ENCODE assay signal across 13 mouse cellular contexts in genomic region chr13:3725803-3726202, GRCm38 (mm10).
DNase-seq lines count a peak whose midpoint lies in the region; ATAC-seq and TF ChIP-seq lines count a peak whose summit lies in the region.
"Had no signal": no experiment of that assay in that cellular context is flagged by ENCODE, and none has a peak within 500 bp of the region (broad histone marks: within the 10 kb centered on the region; RNA-seq: fewer than 3 reads in every experiment).

No protein-coding gene starts in this region.

- H3K4me2 ChIP-seq in heart, embryonic 12.5 days: no peak overlapping the region
- H3K4me2 ChIP-seq in heart, embryonic 11.5 days: no peak overlapping the region
- H3K4me2 ChIP-seq in lung, postnatal 0 days (replicated peaks; ENCODE audit: low read depth, low read length): no peak overlapping the region
- H3K4me2 ChIP-seq in heart, postnatal 0 days (ENCODE audit: low read depth, low read length): no peak overlapping the region
- H3K4me2 ChIP-seq in stomach, embryonic 15.5 days: no peak overlapping the region

- H3K9me3 ChIP-seq in heart, embryonic 12.5 days (replicated peaks): peaks cover 8% of the 10 kb centered on the region
- H3K9me3 ChIP-seq in heart, embryonic 11.5 days (replicated peaks; ENCODE audit: control insufficient read depth, low read length): no peaks in the 10 kb centered on the region
- H3K9me3 ChIP-seq in lung, postnatal 0 days (ENCODE audit: low read length): no peaks in the 10 kb centered on the region
- H3K9me3 ChIP-seq in heart, postnatal 0 days (replicated peaks; ENCODE audit: control insufficient read depth, low read length): no peaks in the 10 kb centered on the region
- H3K9me3 ChIP-seq in stomach, embryonic 15.5 days: no peaks in the 10 kb centered on the region
- H3K9me3 ChIP-seq: megakaryocyte, embryonic 14.5 days had no signal

- H3K9ac ChIP-seq in heart, embryonic 12.5 days: no peak overlapping the region
- no peak overlapping the region for H3K9ac ChIP-seq in heart, embryonic 11.5 days (ENCODE audit: low read depth, low read length)
- H3K9ac ChIP-seq in lung, postnatal 0 days (replicated peaks; ENCODE audit: low read depth): no peak overlapping the region
- no peak overlapping the region for H3K9ac ChIP-seq in heart, postnatal 0 days (replicated peaks; ENCODE audit: low read depth, low read length)
- H3K9ac ChIP-seq in stomach, embryonic 15.5 days: no peak overlapping the region
- H3K9ac ChIP-seq: forebrain, postnatal 0 days; liver, postnatal 0 days had no signal

- TF ChIP-seq CTCF in lung, postnatal 0 days (IDR thresholded peaks at IDR 0.05): no peak
- no peak for TF ChIP-seq CTCF in heart, postnatal 0 days (IDR thresholded peaks at IDR 0.05; ENCODE audit: low read depth)

- WGBS in heart, embryonic 12.5 days: 70% methylated on average over 3 of the region's 3 CpGs
- 63% methylated on average over 3 of the region's 3 CpGs for WGBS in heart, embryonic 11.5 days (ENCODE audit: insufficient replicate concordance)
- 59% methylated on average over 3 of the region's 3 CpGs for WGBS in lung, postnatal 0 days
- WGBS in heart, postnatal 0 days: 57% methylated on average over 3 of the region's 3 CpGs
- WGBS in stomach, embryonic 15.5 days: 68% methylated on average over 3 of the region's 3 CpGs

- no peaks in the 10 kb centered on the region for H3K36me3 ChIP-seq in heart, embryonic 12.5 days
- no peaks in the 10 kb centered on the region for H3K36me3 ChIP-seq in heart, embryonic 11.5 days (ENCODE audit: control insufficient read depth, insufficient read depth, low read length)
- no peaks in the 10 kb centered on the region for H3K36me3 ChIP-seq in lung, postnatal 0 days (ENCODE audit: insufficient read depth, low read length)
- no peaks in the 10 kb centered on the region for H3K36me3 ChIP-seq in heart, postnatal 0 days (replicated peaks; ENCODE audit: control insufficient read depth, insufficient read depth, low read length)
- no peaks in the 10 kb centered on the region for H3K36me3 ChIP-seq in stomach, embryonic 15.5 days

- ATAC-seq in heart, embryonic 12.5 days (ENCODE audit: insufficient number of reproducible peaks, low FRiP score): no peak
- ATAC-seq in heart, embryonic 11.5 days (replicated peaks; ENCODE audit: insufficient number of reproducible peaks, low FRiP score, low TSS enrichment): no peak
- ATAC-seq in lung, postnatal 0 days: no peak
- no peak for ATAC-seq in heart, postnatal 0 days (ENCODE audit: insufficient read depth, low read depth)
- ATAC-seq in stomach, embryonic 15.5 days (ENCODE audit: insufficient read depth, low FRiP score, low read depth): no peak
- ATAC-seq: liver, postnatal 0 days had no signal

- H3K4me1 ChIP-seq in heart, embryonic 12.5 days (replicated peaks): peaks cover 21% of the 10 kb centered on the region
- H3K4me1 ChIP-seq in heart, embryonic 11.5 days (ENCODE audit: control insufficient read depth, insufficient read depth, low read length): peaks cover 10% of the 10 kb centered on the region; the same call in 1 of the 2 replicates
- H3K4me1 ChIP-seq in lung, postnatal 0 days (ENCODE audit: insufficient read depth, low read depth, low read length): peaks cover 9% of the 10 kb centered on the region; the same call in 1 of the 2 replicates
- H3K4me1 ChIP-seq in heart, postnatal 0 days (ENCODE audit: control insufficient read depth, insufficient read depth): peaks cover 13% of the 10 kb centered on the region; the same call in 1 of the 2 replicates
- H3K4me1 ChIP-seq in stomach, embryonic 15.5 days: peaks cover 8% of the 10 kb centered on the region; the same call in 1 of the 2 replicates
- H3K4me1 ChIP-seq: megakaryocyte, embryonic 14.5 days had no signal

- H3K27me3 ChIP-seq in heart, embryonic 12.5 days (replicated peaks): no peaks in the 10 kb centered on the region
- H3K27me3 ChIP-seq in heart, embryonic 11.5 days (ENCODE audit: control insufficient read depth, insufficient read depth, low read length): no peaks in the 10 kb centered on the region
- H3K27me3 ChIP-seq in lung, postnatal 0 days (replicated peaks; ENCODE audit: insufficient read depth, low read length): no peaks in the 10 kb centered on the region
- H3K27me3 ChIP-seq in heart, postnatal 0 days (ENCODE audit: control insufficient read depth, insufficient read depth, low read length): no peaks in the 10 kb centered on the region
- H3K27me3 ChIP-seq in stomach, embryonic 15.5 days (replicated peaks): no peaks in the 10 kb centered on the region

- DNase-seq in lung, postnatal 0 days (ENCODE audit: low spot score): no peak
- DNase-seq in lung, postnatal 36 days: no peak
- no peak for DNase-seq in heart, postnatal 0 days (ENCODE audit: low spot score)
- DNase-seq in urinary bladder, adult 2 months (ENCODE audit: low spot score): no peak
- no peak for DNase-seq in MN1 (ENCODE audit: low spot score)
- DNase-seq: forebrain, postnatal 0 days; liver, postnatal 0 days; right cerebral cortex, postnatal 25 days had no signal

- no peak for TF ChIP-seq EP300 in lung, postnatal 0 days (IDR thresholded peaks at IDR 0.05)
- TF ChIP-seq EP300 in heart, postnatal 0 days (IDR thresholded peaks at IDR 0.05; ENCODE audit: low read depth): no peak

- peak overlapping the region; percentile 48; the same call in 1 of the 2 replicates for H3K27ac ChIP-seq in heart, embryonic 12.5 days (ENCODE audit: poor library complexity, severe bottlenecking)
- no peak overlapping the region for H3K27ac ChIP-seq in heart, embryonic 11.5 days (ENCODE audit: low read depth, low read length)
- 0 out of 2 replicates have a peak overlapping the region, but pooled peaks have one; percentile 33 for H3K27ac ChIP-seq in lung, postnatal 0 days (ENCODE audit: low read length)
- peak overlapping the region; percentile 43; the same call in 1 of the 2 replicates for H3K27ac ChIP-seq in heart, postnatal 0 days (ENCODE audit: low read depth)
- peak overlapping the region; percentile 61; the same call in 1 of the 2 replicates for H3K27ac ChIP-seq in stomach, embryonic 15.5 days
- H3K27ac ChIP-seq: kidney, postnatal 0 days had no signal

- no peak overlapping the region for H3K4me3 ChIP-seq in heart, embryonic 12.5 days
- H3K4me3 ChIP-seq in heart, embryonic 11.5 days (ENCODE audit: low read depth, low read length): no peak overlapping the region
- H3K4me3 ChIP-seq in lung, postnatal 0 days (ENCODE audit: low read depth, low read length): no peak overlapping the region
- no peak overlapping the region for H3K4me3 ChIP-seq in heart, postnatal 0 days (ENCODE audit: low read depth, low read length)
- H3K4me3 ChIP-seq in stomach, embryonic 15.5 days (replicated peaks): no peak overlapping the region
- H3K4me3 ChIP-seq: megakaryocyte, embryonic 14.5 days had no signal
